Mouse (Mus musculus) ES-Bruce4 (cell line): Measurements from ENCODE around the gene Olfr545.

Source experiments
- CTCF ChIP-seq: IDR thresholded peaks from one replicate; pipeline ENCODE4 v1.8.1; 2011; ENCODE audit warnings: low read depth, low read length
- EP300 ChIP-seq: IDR thresholded peaks from 2 replicates; pipeline ENCODE4 v1.6.1; 2011; ENCODE audit warnings: low read depth, low read length; ENCODE audit not compliant: insufficient read depth
- POLR2A ChIP-seq: IDR thresholded peaks from one replicate; pipeline ENCODE4 v1.8.1; 2011; ENCODE audit warnings: low read length; ENCODE audit not compliant: insufficient read depth

GRCm38 (mm10) chr7:102483665-102484064 lies 15.7 kb downstream of the Olfr545 start:
- no peak for TF ChIP-seq EP300
- no peak for TF ChIP-seq CTCF
- TF ChIP-seq POLR2A, result no peak
